In the genomic region with DNA sequence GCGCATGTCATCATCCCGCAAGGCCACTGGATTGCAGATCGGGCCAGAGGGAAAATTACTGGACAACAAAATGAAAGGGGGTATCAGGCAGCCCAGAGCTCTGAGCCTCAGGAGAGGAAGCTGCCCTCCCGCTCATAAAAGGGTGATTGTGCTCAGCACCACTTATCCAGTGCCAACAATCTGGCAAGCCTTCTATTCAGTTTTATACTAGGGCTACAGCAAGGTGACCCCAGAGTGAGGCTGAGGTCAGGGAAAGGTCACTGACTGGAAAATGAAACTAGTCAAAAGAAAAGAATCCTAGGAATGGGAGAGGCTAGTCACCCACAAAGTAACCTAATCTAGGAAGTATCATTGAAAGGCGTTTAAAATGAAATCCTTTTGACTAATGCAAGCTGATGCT, we compare ENCODE assay signal across 10 mouse cellular contexts.
DNase-seq lines count a peak whose midpoint lies in the region; ATAC-seq lines count a peak whose summit lies in the region.
"Had no signal": no experiment of that assay in that cellular context is flagged by ENCODE, and none has a peak within 500 bp of the region (broad histone marks: within the 10 kb centered on the region; RNA-seq: fewer than 3 reads in every experiment).

No protein-coding gene starts in this region.

- H3K9ac ChIP-seq in forebrain, embryonic 16.5 days (replicated peaks; ENCODE audit: low read depth, low read length), result no peak overlapping the region
- no peak overlapping the region for H3K9ac ChIP-seq in intestine, embryonic 16.5 days (ENCODE audit: low read depth, low read length)
- H3K9ac ChIP-seq: neural tube, embryonic 13.5 days had no signal

- H3K36me3 ChIP-seq in forebrain, embryonic 16.5 days (ENCODE audit: control insufficient read depth, insufficient read depth), result no peaks in the 10 kb centered on the region
- no peaks in the 10 kb centered on the region for H3K36me3 ChIP-seq in intestine, embryonic 16.5 days (ENCODE audit: control insufficient read depth, insufficient read depth, low read length)

- H3K9me3 ChIP-seq in forebrain, embryonic 16.5 days (ENCODE audit: control insufficient read depth, low read length), result no peaks in the 10 kb centered on the region
- H3K9me3 ChIP-seq in intestine, embryonic 16.5 days (ENCODE audit: control insufficient read depth, low read length), result no peaks in the 10 kb centered on the region
- H3K9me3 ChIP-seq: neural tube, embryonic 13.5 days had no signal

- H3K27me3 ChIP-seq in forebrain, embryonic 16.5 days (replicated peaks; ENCODE audit: control insufficient read depth, insufficient read depth, low read length), result no peaks in the 10 kb centered on the region
- no peaks in the 10 kb centered on the region for H3K27me3 ChIP-seq in intestine, embryonic 16.5 days (replicated peaks; ENCODE audit: control insufficient read depth, insufficient read depth, low read length)
- H3K27me3 ChIP-seq: neural tube, embryonic 13.5 days had no signal

- no peak overlapping the region for H3K27ac ChIP-seq in forebrain, embryonic 16.5 days (ENCODE audit: low read length)
- no peak overlapping the region for H3K27ac ChIP-seq in intestine, embryonic 16.5 days (ENCODE audit: low read length)
- H3K27ac ChIP-seq: neural tube, embryonic 13.5 days had no signal

- H3K4me3 ChIP-seq in forebrain, embryonic 16.5 days (replicated peaks; ENCODE audit: low read length), result no peak overlapping the region
- H3K4me3 ChIP-seq in intestine, embryonic 16.5 days (ENCODE audit: low read length), result no peak overlapping the region
- H3K4me3 ChIP-seq: neural tube, embryonic 13.5 days had no signal

- peaks cover 4% of the 10 kb centered on the region for H3K4me1 ChIP-seq in forebrain, embryonic 16.5 days (replicated peaks; ENCODE audit: control insufficient read depth, insufficient read depth, low read length)
- H3K4me1 ChIP-seq in intestine, embryonic 16.5 days (ENCODE audit: control insufficient read depth, insufficient read depth, low read length), result no peaks in the 10 kb centered on the region
- H3K4me1 ChIP-seq: neural tube, embryonic 13.5 days had no signal

- peak; percentile 29 for DNase-seq in layer of hippocampus, adult 9-11 months
- no peak for DNase-seq in layer of hippocampus, postnatal 14 days (ENCODE audit: low spot score in 2 of 2)
- peak; percentile 33 for DNase-seq in ZHBTc4 (ENCODE audit: low read depth, low spot score)
- peak; percentile 26 for DNase-seq in mesoderm, embryonic 11.5 days (ENCODE audit: low read depth, low spot score)
- DNase-seq in urinary bladder, postnatal 4 days (ENCODE audit: low spot score in 2 of 2), result no peak
- DNase-seq in gastrocnemius, postnatal 25 days, result no peak

- no peak overlapping the region for H3K4me2 ChIP-seq in forebrain, embryonic 16.5 days (ENCODE audit: low read length)
- H3K4me2 ChIP-seq in intestine, embryonic 16.5 days (ENCODE audit: low read depth, low read length), result no peak overlapping the region
- H3K4me2 ChIP-seq: neural tube, embryonic 13.5 days had no signal

- ATAC-seq in forebrain, embryonic 16.5 days, result peak; percentile 36; the same call in 1 of the 2 replicates
- no peak for ATAC-seq in intestine, embryonic 16.5 days
- ATAC-seq: lung, postnatal 0 days had no signal

- 31% methylated on average over 5 of the region's 5 CpGs for WGBS in forebrain, embryonic 16.5 days
- WGBS in intestine, embryonic 16.5 days, result 74% methylated on average over 5 of the region's 5 CpGs

Comparison
In these comparisons a context has a peak if more than half of its experiments do, and no peak if none do; other contexts are left out.
1. DNase-seq: peak in layer of hippocampus, adult 9-11 months (single experiment), ZHBTc4 (single experiment) and mesoderm, embryonic 11.5 days (single experiment); none in layer of hippocampus, postnatal 14 days (0 of 2), urinary bladder, postnatal 4 days (0 of 2) and gastrocnemius, postnatal 25 days (single experiment).